Mouse (Mus musculus) stomach, postnatal 0 days (tissue): ENCODE measurements around the gene Rcor1.

Experiments
- CTCF ChIP-seq: IDR thresholded peaks from 2 replicates; pipeline ENCODE4 v1.5.1; 2016; ENCODE audit warnings: antibody characterized with exemption, low read depth, mild to moderate bottlenecking, moderate library complexity
- EP300 ChIP-seq: optimal IDR thresholded peaks from 2 replicates; pipeline ENCODE3; 2016; ENCODE audit warnings: antibody characterized with exemption

DNA sequence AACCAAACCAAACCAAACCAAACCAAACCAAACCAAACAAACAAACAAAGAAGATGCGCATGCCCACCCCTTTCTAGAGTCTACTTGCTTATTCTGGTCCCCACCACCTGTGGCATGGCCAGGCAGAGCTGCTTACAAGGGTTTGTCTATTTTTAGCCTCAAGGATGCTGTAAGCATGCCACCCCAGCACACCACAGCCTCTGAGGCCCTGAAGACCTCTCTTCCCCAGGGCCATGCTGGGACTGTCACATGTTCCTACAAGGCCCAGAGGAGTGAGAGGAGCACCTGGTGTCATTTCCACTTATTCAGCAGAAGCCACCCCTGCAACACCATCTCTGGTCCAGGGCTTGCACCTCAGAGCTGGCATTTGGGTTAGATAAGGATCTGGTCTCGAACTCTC, 105.4 kb downstream of the Rcor1 start:
- TF ChIP-seq CTCF = no peak
- no peak for TF ChIP-seq EP300
